Mouse (Mus musculus): Measurements from ENCODE around the gene Pde4c. TPM values are rescaled to one million over a fixed set of nuclear protein-coding genes. Genes with fewer than 3 reads are reported as not detected.

Gene Pde4c
- 5.2 and 15.1 TPM in 2 replicates for polyA plus RNA-seq (2012; rRNA removed; ENCODE audit: low replicate concordance)

GRCm38 (mm10) chr8:70723486-70724210, at the start of gene Pde4c:
TSS of gene Pde4c (plus strand) at chr8:70723720.

GRCm38 (mm10) chr8:70698310-70699109, 25.0 kb upstream of the Pde4c start, which contains the start of gene Jund:
TSS of gene Jund (plus strand) at chr8:70698949.

GRCm38 (mm10) chr8:70703287-70703686, 20.2 kb upstream of the Pde4c start, which contains the start of gene Iqcn:
TSS of gene Iqcn (plus strand) at chr8:70703457.

GRCm38 (mm10) chr8:70718297-70718696, 5.2 kb upstream of the Pde4c start, which contains the start of gene Gm3336:
TSS of gene Gm3336 (plus strand) at chr8:70718543.

GRCm38 (mm10) chr8:70754043-70754870, 30.7 kb downstream of the Pde4c start, which contains the start of gene Rab3a:
TSS of gene Rab3a (plus strand) at chr8:70754679.

GRCm38 (mm10) chr8:70760775-70761406, 37.4 kb downstream of the Pde4c start, which contains the start of gene Mpv17l2:
TSS of gene Mpv17l2 (minus strand) at chr8:70760946.

GRCm38 (mm10) chr8:70776496-70777444, 53.2 kb downstream of the Pde4c start, which contains the start of gene Pik3r2:
TSS of gene Pik3r2 (minus strand) at chr8:70776713.

Other genes with a start within 250 kb of the Pde4c start
- gene Klhl26, start 246.8 kb upstream of the Pde4c start, polyA plus RNA-seq (2012; rRNA removed; ENCODE audit: low replicate concordance) = 22.5 and 31.2 TPM in 2 replicates
- gene Tmem59l, start 236.4 kb upstream of the Pde4c start, polyA plus RNA-seq (2012; rRNA removed; ENCODE audit: low replicate concordance) = 2.5 TPM in 2 replicates
- 2.7 and 9.8 TPM in 2 replicates for gene Crlf1, start 230.6 kb upstream of the Pde4c start, polyA plus RNA-seq (2012; rRNA removed; ENCODE audit: low replicate concordance)
- 137 and 190 TPM in 2 replicates for gene Rex1bd, start 217.0 kb upstream of the Pde4c start, polyA plus RNA-seq (2012; rRNA removed; ENCODE audit: low replicate concordance)
- gene Uba52, start 212.9 kb upstream of the Pde4c start, polyA plus RNA-seq (2012; rRNA removed; ENCODE audit: low replicate concordance) = 1,130 and 1,246 TPM in 2 replicates
- gene Fkbp8, start 196.0 kb upstream of the Pde4c start, polyA plus RNA-seq (2012; rRNA removed; ENCODE audit: low replicate concordance) = 325 and 545 TPM in 2 replicates
- 64.0 and 85.0 TPM in 2 replicates for gene Kxd1, start 195.8 kb upstream of the Pde4c start, polyA plus RNA-seq (2012; rRNA removed; ENCODE audit: low replicate concordance)
- gene Ell, start 184.3 kb upstream of the Pde4c start, polyA plus RNA-seq (2012; rRNA removed; ENCODE audit: low replicate concordance) = 25.2 and 37.0 TPM in 2 replicates
- 89.0 and 112 TPM in 2 replicates for gene Isyna1, start 129.3 kb upstream of the Pde4c start, polyA plus RNA-seq (2012; rRNA removed; ENCODE audit: low replicate concordance)
- 192 and 205 TPM in 2 replicates for gene Ssbp4, start 114.8 kb upstream of the Pde4c start, polyA plus RNA-seq (2012; rRNA removed; ENCODE audit: low replicate concordance)
- 5.9 and 12.7 TPM in 2 replicates for gene Lrrc25, start 107.6 kb upstream of the Pde4c start, polyA plus RNA-seq (2012; rRNA removed; ENCODE audit: low replicate concordance)
- 7.2 and 7.6 TPM in 2 replicates for gene Gdf15, start 91.3 kb upstream of the Pde4c start, polyA plus RNA-seq (2012; rRNA removed; ENCODE audit: low replicate concordance)
- 53.9 and 98.0 TPM in 2 replicates for gene Pgpep1, start 63.3 kb upstream of the Pde4c start, polyA plus RNA-seq (2012; rRNA removed; ENCODE audit: low replicate concordance)
- 82.4 and 136 TPM in 2 replicates for gene Lsm4, start 50.5 kb upstream of the Pde4c start, polyA plus RNA-seq (2012; rRNA removed; ENCODE audit: low replicate concordance)
- gene Jund, start 24.8 kb upstream of the Pde4c start, polyA plus RNA-seq (2012; rRNA removed; ENCODE audit: low replicate concordance) = 654 and 1,953 TPM in 2 replicates
- gene Iqcn, start 20.3 kb upstream of the Pde4c start, polyA plus RNA-seq (2012; rRNA removed; ENCODE audit: low replicate concordance) = 0.01 and 0.06 TPM in 2 replicates
- 39.9 and 50.2 TPM in 2 replicates for gene Gm3336, start 5.2 kb upstream of the Pde4c start, polyA plus RNA-seq (2012; rRNA removed; ENCODE audit: low replicate concordance)
- 30.3 and 33.5 TPM in 2 replicates for gene Rab3a, start 31.0 kb downstream of the Pde4c start, polyA plus RNA-seq (2012; rRNA removed; ENCODE audit: low replicate concordance)
- 107 and 299 TPM in 2 replicates for gene Mpv17l2, start 37.2 kb downstream of the Pde4c start, polyA plus RNA-seq (2012; rRNA removed; ENCODE audit: low replicate concordance)
- gene Pik3r2, start 53.0 kb downstream of the Pde4c start, polyA plus RNA-seq (2012; rRNA removed; ENCODE audit: low replicate concordance) = 233 and 412 TPM in 2 replicates
- 54.1 and 62.5 TPM in 2 replicates for gene Mast3, start 81.3 kb downstream of the Pde4c start, polyA plus RNA-seq (2012; rRNA removed; ENCODE audit: low replicate concordance)
- gene Il12rb1, start 84.7 kb downstream of the Pde4c start, polyA plus RNA-seq (2012; rRNA removed; ENCODE audit: low replicate concordance) = 1.4 and 4.2 TPM in 2 replicates
- gene Arrdc2, start 116.0 kb downstream of the Pde4c start, polyA plus RNA-seq (2012; rRNA removed; ENCODE audit: low replicate concordance) = 38.6 and 40.6 TPM in 2 replicates
- 0.66 and 1.3 TPM in 2 replicates for gene Kcnn1, start 139.5 kb downstream of the Pde4c start, polyA plus RNA-seq (2012; rRNA removed; ENCODE audit: low replicate concordance)
- 49.4 and 62.1 TPM in 2 replicates for gene Ccdc124, start 150.2 kb downstream of the Pde4c start, polyA plus RNA-seq (2012; rRNA removed; ENCODE audit: low replicate concordance)
- 0.33 and 12.5 TPM in 2 replicates for gene Slc5a5, start 169.0 kb downstream of the Pde4c start, polyA plus RNA-seq (2012; rRNA removed; ENCODE audit: low replicate concordance)
- 4,446 and 4,916 TPM in 2 replicates for gene Rpl18a, start 173.7 kb downstream of the Pde4c start, polyA plus RNA-seq (2012; rRNA removed; ENCODE audit: low replicate concordance)
- gene Map1s, start 182.2 kb downstream of the Pde4c start, polyA plus RNA-seq (2012; rRNA removed; ENCODE audit: low replicate concordance) = 22.3 and 22.6 TPM in 2 replicates

Data from duodenum, adult 2 months (tissue).